Mouse (Mus musculus): ENCODE measurements around the gene Kank1. TPM values are rescaled to one million over a fixed set of nuclear protein-coding genes. Genes with fewer than 3 reads are reported as not detected.

Gene Kank1
- polyA plus RNA-seq, 1 experiment from 2014 or later: 37.7 TPM

- H3K27me3 ChIP-seq (ENCODE audit: control insufficient read depth, insufficient read depth, low read length): no peaks in the 10 kb centered on the region
- 76% methylated on average over 2 of the region's 2 CpGs for WGBS
- no peak overlapping the region for H3K4me2 ChIP-seq (ENCODE audit: low read depth, low read length)
- H3K9ac ChIP-seq (ENCODE audit: low read length): no peak overlapping the region
- H3K27ac ChIP-seq (ENCODE audit: low read length): no peak overlapping the region
- ATAC-seq (ENCODE audit: insufficient read depth, low FRiP score): no peak
- H3K9me3 ChIP-seq (replicated peaks; ENCODE audit: control insufficient read depth, low read length): no peaks in the 10 kb centered on the region
- no peaks in the 10 kb centered on the region for H3K4me1 ChIP-seq (ENCODE audit: control insufficient read depth, insufficient read depth, low read length)
- no peaks in the 10 kb centered on the region for H3K36me3 ChIP-seq (ENCODE audit: control insufficient read depth, insufficient read depth, low read length)
- H3K4me3 ChIP-seq (replicated peaks; ENCODE audit: low read length): no peak overlapping the region
Measured at GRCm38 (mm10) chr19:25220611-25221010, 16.2 kb upstream of the Kank1 start.

- Histone ChIP-seq H3K9me3 (replicated peaks; ENCODE audit: control insufficient read depth, low read length) (no peaks in the 10 kb centered on the region), H3K27ac (ENCODE audit: low read length) (no peak overlapping the region), H3K9ac (ENCODE audit: low read length) (no peak overlapping the region), H3K4me3 (replicated peaks; ENCODE audit: low read length) (no peak overlapping the region), H3K4me2 (ENCODE audit: low read depth, low read length) (no peak overlapping the region), H3K27me3 (ENCODE audit: control insufficient read depth, insufficient read depth, low read length) (no peaks in the 10 kb centered on the region), H3K36me3 (ENCODE audit: control insufficient read depth, insufficient read depth, low read length) (no peaks in the 10 kb centered on the region), H3K4me1 (ENCODE audit: control insufficient read depth, insufficient read depth, low read length) (no peaks in the 10 kb centered on the region)
- no peak for ATAC-seq (ENCODE audit: insufficient read depth, low FRiP score)
- 48% methylated on average over 9 of the region's 9 CpGs for WGBS
Measured at GRCm38 (mm10) chr19:25221964-25222640, 14.7 kb upstream of the Kank1 start.

- Histone ChIP-seq H3K27me3 (ENCODE audit: control insufficient read depth, insufficient read depth, low read length) (no peaks in the 10 kb centered on the region), H3K36me3 (ENCODE audit: control insufficient read depth, insufficient read depth, low read length) (no peaks in the 10 kb centered on the region), H3K4me3 (replicated peaks; ENCODE audit: low read length) (no peak overlapping the region), H3K27ac (ENCODE audit: low read length) (no peak overlapping the region), H3K9me3 (replicated peaks; ENCODE audit: control insufficient read depth, low read length) (no peaks in the 10 kb centered on the region), H3K4me1 (ENCODE audit: control insufficient read depth, insufficient read depth, low read length) (no peaks in the 10 kb centered on the region), H3K4me2 (ENCODE audit: low read depth, low read length) (no peak overlapping the region), H3K9ac (ENCODE audit: low read length) (no peak overlapping the region)
- no peak for ATAC-seq (ENCODE audit: insufficient read depth, low FRiP score)
- 71% methylated on average over 4 of the region's 4 CpGs for WGBS
Measured at GRCm38 (mm10) chr19:25230058-25230974, 6.5 kb upstream of the Kank1 start.

GRCm38 (mm10) chr19:25230975-25231334 is 5.8 kb upstream of the Kank1 start:
- 54% methylated on average over 4 of the region's 4 CpGs for WGBS

GRCm38 (mm10) chr19:25232032-25232431 is 4.7 kb upstream of the Kank1 start:
- no peak overlapping the region for H3K9ac ChIP-seq (ENCODE audit: low read length)
- peaks cover 4% of the 10 kb centered on the region; the same call in 1 of the 2 replicates for H3K4me1 ChIP-seq (ENCODE audit: control insufficient read depth, insufficient read depth, low read length)
- no peak overlapping the region for H3K4me2 ChIP-seq (ENCODE audit: low read depth, low read length)
- no peaks in the 10 kb centered on the region for H3K36me3 ChIP-seq (ENCODE audit: control insufficient read depth, insufficient read depth, low read length)
- H3K27me3 ChIP-seq (ENCODE audit: control insufficient read depth, insufficient read depth, low read length): no peaks in the 10 kb centered on the region; the same call in 1 of the 2 replicates
- no peaks in the 10 kb centered on the region for H3K9me3 ChIP-seq (replicated peaks; ENCODE audit: control insufficient read depth, low read length)
- no peak overlapping the region for H3K27ac ChIP-seq (ENCODE audit: low read length)
- no peak overlapping the region for H3K4me3 ChIP-seq (replicated peaks; ENCODE audit: low read length)
- ATAC-seq (ENCODE audit: insufficient read depth, low FRiP score): no peak
- 66% methylated on average over 10 of the region's 10 CpGs for whole genome bisulfite sequencing

More at GRCm38 (mm10) chr19:25230975-25231334, 5.8 kb upstream of the Kank1 start:
- no peaks in the 10 kb centered on the region; the same call in 1 of the 2 replicates for H3K27me3 ChIP-seq (ENCODE audit: control insufficient read depth, insufficient read depth, low read length)
- no peak overlapping the region for H3K9ac ChIP-seq (ENCODE audit: low read length)
- no peaks in the 10 kb centered on the region for H3K36me3 ChIP-seq (ENCODE audit: control insufficient read depth, insufficient read depth, low read length)
- no peak overlapping the region for H3K4me3 ChIP-seq (replicated peaks; ENCODE audit: low read length)
- H3K4me2 ChIP-seq (ENCODE audit: low read depth, low read length): no peak overlapping the region
- no peaks in the 10 kb centered on the region for H3K9me3 ChIP-seq (replicated peaks; ENCODE audit: control insufficient read depth, low read length)
- 0 out of 2 replicates have a peak, but pooled peaks have one; percentile 10 for ATAC-seq (ENCODE audit: insufficient read depth, low FRiP score)
- no peak overlapping the region for H3K27ac ChIP-seq (ENCODE audit: low read length)
- no peaks in the 10 kb centered on the region for H3K4me1 ChIP-seq (ENCODE audit: control insufficient read depth, insufficient read depth, low read length)

GRCm38 (mm10) chr19:25237492-25238040 is 791 bp downstream of the Kank1 start:
- peak overlapping the region; percentile 73 for H3K9ac ChIP-seq (ENCODE audit: low read length)
- H3K27ac ChIP-seq (ENCODE audit: low read length): no peak overlapping the region
- peak; percentile 38; the same call in 1 of the 2 replicates for ATAC-seq (ENCODE audit: insufficient read depth, low FRiP score)
- H3K36me3 ChIP-seq (ENCODE audit: control insufficient read depth, insufficient read depth, low read length): no peaks in the 10 kb centered on the region
- WGBS: 2% methylated on average over 35 of the region's 35 CpGs
- H3K27me3 ChIP-seq (ENCODE audit: control insufficient read depth, insufficient read depth, low read length): no peaks in the 10 kb centered on the region; the same call in 1 of the 2 replicates
- peak overlapping the region; percentile 96 for H3K4me2 ChIP-seq (ENCODE audit: low read depth, low read length)
- peak overlapping the region; percentile 76 for H3K4me3 ChIP-seq (replicated peaks; ENCODE audit: low read length)
- peaks cover 5% of the 10 kb centered on the region; the same call in 1 of the 2 replicates for H3K4me1 ChIP-seq (ENCODE audit: control insufficient read depth, insufficient read depth, low read length)
- H3K9me3 ChIP-seq (replicated peaks; ENCODE audit: control insufficient read depth, low read length): no peaks in the 10 kb centered on the region; the same call in 1 of the 2 replicates

GRCm38 (mm10) chr19:25238121-25238520 is 1.3 kb downstream of the Kank1 start:
- Histone ChIP-seq H3K27me3 (ENCODE audit: control insufficient read depth, insufficient read depth, low read length) (no peaks in the 10 kb centered on the region; the same call in 1 of the 2 replicates), H3K27ac (ENCODE audit: low read length) (no peak overlapping the region), H3K4me3 (replicated peaks; ENCODE audit: low read length) (peak overlapping the region; percentile 76), H3K4me1 (ENCODE audit: control insufficient read depth, insufficient read depth, low read length) (peaks cover 5% of the 10 kb centered on the region; the same call in 1 of the 2 replicates), H3K4me2 (ENCODE audit: low read depth, low read length) (peak overlapping the region; percentile 96), H3K9me3 (replicated peaks; ENCODE audit: control insufficient read depth, low read length) (no peaks in the 10 kb centered on the region; the same call in 1 of the 2 replicates), H3K9ac (ENCODE audit: low read length) (peak overlapping the region; percentile 2; the same call in 1 of the 2 replicates), H3K36me3 (ENCODE audit: control insufficient read depth, insufficient read depth, low read length) (no peaks in the 10 kb centered on the region)
- 10% methylated on average over 13 of the region's 13 CpGs for WGBS
- ATAC-seq (ENCODE audit: insufficient read depth, low FRiP score): no peak

- H3K4me1 ChIP-seq (ENCODE audit: control insufficient read depth, insufficient read depth, low read length): no peaks in the 10 kb centered on the region
- WGBS: 55% methylated on average over 4 of the region's 4 CpGs
Measured at GRCm38 (mm10) chr19:25243566-25243965, 6.8 kb downstream of the Kank1 start.

More at GRCm38 (mm10) chr19:25243566-25243965, 6.8 kb downstream of the Kank1 start:
- no peak for ATAC-seq (ENCODE audit: insufficient read depth, low FRiP score)
- H3K27me3 ChIP-seq (ENCODE audit: control insufficient read depth, insufficient read depth, low read length): no peaks in the 10 kb centered on the region
- H3K9ac ChIP-seq (ENCODE audit: low read length): no peak overlapping the region
- H3K4me3 ChIP-seq (replicated peaks; ENCODE audit: low read length): no peak overlapping the region
- no peak overlapping the region for H3K27ac ChIP-seq (ENCODE audit: low read length)
- H3K36me3 ChIP-seq (ENCODE audit: control insufficient read depth, insufficient read depth, low read length): no peaks in the 10 kb centered on the region
- no peaks in the 10 kb centered on the region; the same call in 1 of the 2 replicates for H3K9me3 ChIP-seq (replicated peaks; ENCODE audit: control insufficient read depth, low read length)
- H3K4me2 ChIP-seq (ENCODE audit: low read depth, low read length): no peak overlapping the region
